Comparison of ENCODE assay signal across 8 mouse cellular contexts in genomic region chr7:73628071-73628470, GRCm38 (mm10).
DNase-seq lines count a peak whose midpoint lies in the region; ATAC-seq and TF ChIP-seq lines count a peak whose summit lies in the region.

No protein-coding gene starts in this region.

- TF ChIP-seq CTCF in cortical plate, adult 2 months (IDR thresholded peaks at IDR 0.05; ENCODE audit: extremely low read depth, insufficient read depth, low read length), result peak; percentile 72

- no peaks in the 10 kb centered on the region for H3K4me1 ChIP-seq in cortical plate, adult 2 months (ENCODE audit: control insufficient read depth, insufficient read depth, low read length)

- TF ChIP-seq POLR2A in cortical plate, adult 2 months (IDR thresholded peaks at IDR 0.05; ENCODE audit: extremely low read depth, insufficient read depth, low read length), result no peak

- H3K4me3 ChIP-seq in cortical plate, adult 2 months (ENCODE audit: insufficient read depth, low read length), result no peak overlapping the region

- ATAC-seq in megakaryocyte, adult 5-6 weeks (ENCODE audit: poor library complexity, severe bottlenecking), result peak; percentile 99

- H3K27ac ChIP-seq in cortical plate, adult 2 months (ENCODE audit: insufficient read depth, low read length), result no peak overlapping the region

- DNase-seq in layer of hippocampus, adult 11-12 months (ENCODE audit: low spot score), result peak; percentile 79
- DNase-seq in layer of hippocampus, adult 9-10 months (ENCODE audit: low spot score), result no peak
- peak; percentile 28 for DNase-seq in gastrocnemius, postnatal 10 days
- DNase-seq in induced T-regulatory cell, adult 2 months (ENCODE audit: low read depth), result peak; percentile 93
- DNase-seq in left cerebral cortex, adult 9 months (ENCODE audit: low spot score in 2 of 2), result peak; percentile 52 to 80
- peak; percentile 36 to 41 for DNase-seq in right cerebral cortex, postnatal 36 days (ENCODE audit: low spot score in 2 of 2)
